Mouse (Mus musculus) adrenal gland, adult 18-20 months (tissue): ENCODE measurements around the gene Olfr1340. TPM values are rescaled to one million over a fixed set of nuclear protein-coding genes. Genes with fewer than 3 reads are reported as not detected.

Experiments used
- DNase-seq, 2 experiments: peaks; one replicate each; pipeline ENCODE4 v3.0.0; 2021 to 2022; ENCODE audit warnings: low spot score in 2 of 2
- long read RNA-seq, 2 experiments: library from polyadenylated mRNA; stranded (forward); transcript quantifications; one replicate each; pipeline ENCODE4 v2.0.0; 2021
- total RNA-seq, 2 experiments: library from RNA; stranded (reverse); gene quantifications; 1 replicate in 1 of 2; 2 replicates in 1 of 2; pipeline ENCODE4 v1.2.3; 2021

Gene Olfr1340
- not detected for total RNA-seq
- long read RNA-seq, experiment 1: 0 reads
- long read RNA-seq, experiment 2: 0 reads

- DNase-seq: no peak
Measured at GRCm38 (mm10) chr4:118719838-118720237, at the start of gene Olfr1340. TSS of gene Olfr1340 (plus strand) at chr4:118720138.

GRCm38 (mm10) chr4:118687086-118687485 is 32.9 kb upstream of the Olfr1340 start:
- no peak for DNase-seq

GRCm38 (mm10) chr4:118692412-118692973 is 27.4 kb upstream of the Olfr1340 start, which contains the start of gene Olfr1342:
TSS of gene Olfr1342 (minus strand) at chr4:118692756.
- no peak for DNase-seq

- no peak for DNase-seq
Measured at GRCm38 (mm10) chr4:118693812-118694211, 26.1 kb upstream of the Olfr1340 start.

GRCm38 (mm10) chr4:118703223-118703622 is 16.7 kb upstream of the Olfr1340 start, which contains the start of gene Olfr1341:
TSS of gene Olfr1341 (plus strand) at chr4:118703523.
- DNase-seq: no peak

- DNase-seq: no peak
Measured at GRCm38 (mm10) chr4:118708086-118708485, 11.9 kb upstream of the Olfr1340 start.

- no peak for DNase-seq
Measured at GRCm38 (mm10) chr4:118711656-118712055, 8.3 kb upstream of the Olfr1340 start.

GRCm38 (mm10) chr4:118721742-118722483 is 2.0 kb downstream of the Olfr1340 start:
- peak in 1 of 2 experiments; percentile 2 for DNase-seq

- no peak for DNase-seq
Measured at GRCm38 (mm10) chr4:118731875-118732274, 11.9 kb downstream of the Olfr1340 start, which contains the start of gene Olfr1339. TSS of gene Olfr1339 (plus strand) at chr4:118732175.

GRCm38 (mm10) chr4:118739574-118739973 is 19.6 kb downstream of the Olfr1340 start:
- DNase-seq: no peak

GRCm38 (mm10) chr4:118740988-118741698 is 21.2 kb downstream of the Olfr1340 start:
- DNase-seq: no peak

- no peak for DNase-seq
Measured at GRCm38 (mm10) chr4:118741881-118742280, 21.9 kb downstream of the Olfr1340 start.

- no peak for DNase-seq
Measured at GRCm38 (mm10) chr4:118758637-118759036, 38.7 kb downstream of the Olfr1340 start, which contains the start of gene Olfr1338. TSS of gene Olfr1338 (minus strand) at chr4:118758737.

Other genes with a start within 250 kb of the Olfr1340 start
- 10 to 100 TPM; 36.1 to 41.7 TPM for gene Tie1, start 230.1 kb upstream of the Olfr1340 start, total RNA-seq
- gene 2610528J11Rik, start 193.1 kb upstream of the Olfr1340 start, total RNA-seq: not detected
- not detected for gene Tmem125, start 176.1 kb upstream of the Olfr1340 start, total RNA-seq
- not detected for gene Cfap57, start 99.4 kb upstream of the Olfr1340 start, total RNA-seq
- gene Ebna1bp2, start 99.3 kb upstream of the Olfr1340 start, total RNA-seq: 10 to 100 TPM; 75.6 to 76.0 TPM
- not detected for gene Olfr62, start 61.2 kb upstream of the Olfr1340 start, total RNA-seq
- not detected for gene Olfr1342, start 27.4 kb upstream of the Olfr1340 start, total RNA-seq
- not detected for gene Olfr1341, start 16.6 kb upstream of the Olfr1340 start, total RNA-seq
- gene Olfr1339, start 12.0 kb downstream of the Olfr1340 start, total RNA-seq: not detected
- not detected for gene Olfr1338, start 38.6 kb downstream of the Olfr1340 start, total RNA-seq
- gene Olfr1337, start 62.4 kb downstream of the Olfr1340 start, total RNA-seq: not detected
- not detected for gene Olfr1335, start 89.8 kb downstream of the Olfr1340 start, total RNA-seq
- not detected for gene Olfr1333, start 116.1 kb downstream of the Olfr1340 start, total RNA-seq
- gene Olfr1331, start 144.5 kb downstream of the Olfr1340 start, total RNA-seq: not detected
- gene Olfr1330, start 168.5 kb downstream of the Olfr1340 start, total RNA-seq: not detected
- not detected for gene Olfr1329, start 197.3 kb downstream of the Olfr1340 start, total RNA-seq
- gene Olfr1328, start 218.5 kb downstream of the Olfr1340 start, total RNA-seq: not detected
- not detected for gene Lao1, start 241.4 kb downstream of the Olfr1340 start, total RNA-seq